Mouse (Mus musculus) heart, embryonic 12.5 days (tissue): ENCODE results near the gene Pde8b. TPM values are rescaled to one million over a fixed set of nuclear protein-coding genes. Genes with fewer than 3 reads are reported as not detected.
A peak's percentile ranks its signal among the peaks of the same experiment; 100 is the strongest.

Experiments used
- ATAC-seq: fragments of 200-750 bp; cut with Nextera tagmentation; 2 replicates; pipeline ENCODE4 v1.8.0; 2017; ENCODE audit warnings: moderate TSS enrichment, moderate library complexity; ENCODE audit not compliant: insufficient number of reproducible peaks, low FRiP score
- H3K27ac ChIP-seq: fragments of 300-500 bp; sonication (generic); 2 replicates; pipeline ENCODE4 v1.5.1; 2016; ENCODE audit warnings: mild to moderate bottlenecking, moderate library complexity; ENCODE audit not compliant: poor library complexity, severe bottlenecking
- H3K27me3 ChIP-seq: fragments of 300-500 bp; sonication (generic); replicated peaks from 2 replicates; pipeline ENCODE4 v1.6.1; 2016; ENCODE audit warnings: mild to moderate bottlenecking, moderate library complexity
- H3K36me3 ChIP-seq: fragments of 300-500 bp; sonication (generic); 2 replicates; pipeline ENCODE4 v1.6.1; 2016; ENCODE audit warnings: mild to moderate bottlenecking, moderate library complexity
- H3K4me1 ChIP-seq: fragments of 300-500 bp; sonication (generic); replicated peaks from 2 replicates; pipeline ENCODE4 v1.6.1; 2016; ENCODE audit warnings: mild to moderate bottlenecking
- H3K4me2 ChIP-seq: fragments of 300-500 bp; sonication (generic); 2 replicates; pipeline ENCODE4 v1.6.1; 2016; ENCODE audit warnings: mild to moderate bottlenecking, moderate library complexity
- H3K4me3 ChIP-seq: fragments of 300-500 bp; sonication (generic); 2 replicates; pipeline ENCODE4 v1.5.1; 2016; ENCODE audit warnings: mild to moderate bottlenecking
- H3K9ac ChIP-seq: fragments of 300-500 bp; sonication (generic); 2 replicates; pipeline ENCODE4 v1.6.1; 2016; ENCODE audit warnings: mild to moderate bottlenecking, moderate library complexity
- H3K9me3 ChIP-seq: fragments of 300-500 bp; sonication (generic); replicated peaks from 2 replicates; pipeline ENCODE4 v1.6.1; 2016; ENCODE audit warnings: mild to moderate bottlenecking, moderate library complexity
- WGBS: fragments of 180-500 bp; shearing (Covaris S2); methylation state at CpG from one replicate; pipeline ENCODE4 v1.1.7; 2016; 5-methylcytosine and 5-hydroxymethylcytosine counted together
- polyA plus RNA-seq: library from polyadenylated mRNA; unstranded; fragments of >200 nt; fragmentation: Nextera tagmentation; extraction: Ambion mirVana; gene quantifications from 2 replicates; pipeline ENCODE4 v1.2.1, GENCODE M21; 2016

Gene Pde8b
- polyA plus RNA-seq, 1 experiment from 2014 or later: 0.57 TPM

DNA sequence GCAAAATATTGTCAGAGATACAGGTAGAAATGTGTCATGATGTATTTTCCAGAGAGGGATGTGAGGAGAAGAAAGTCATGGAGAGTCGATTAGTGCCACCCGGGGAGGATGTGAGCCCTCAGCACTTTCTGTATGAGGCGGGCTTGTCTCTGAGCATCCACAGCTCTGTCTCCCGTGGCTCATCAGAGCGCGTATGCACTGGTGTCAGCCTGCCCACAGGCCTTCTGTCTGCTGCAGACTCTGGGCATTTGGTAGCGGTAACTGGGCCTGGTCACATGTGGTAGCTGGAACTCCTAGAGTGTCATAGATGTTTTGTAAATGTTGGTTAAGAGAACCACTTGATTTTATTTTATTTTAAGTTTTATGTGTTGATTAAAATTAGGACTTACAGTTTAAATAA, 240.9 kb downstream of the Pde8b start:
- 72% methylated on average over 7 of the region's 7 CpGs for WGBS
- peaks cover 12% of the 10 kb centered on the region; the same call in 1 of the 2 replicates for H3K36me3 ChIP-seq
- H3K4me1 ChIP-seq: peaks cover 5% of the 10 kb centered on the region; the same call in 1 of the 2 replicates
- no peak overlapping the region for H3K4me2 ChIP-seq
- no peak for ATAC-seq
- no peak overlapping the region for H3K4me3 ChIP-seq
- no peaks in the 10 kb centered on the region for H3K27me3 ChIP-seq
- H3K9ac ChIP-seq: no peak overlapping the region
- no peaks in the 10 kb centered on the region for H3K9me3 ChIP-seq
- H3K27ac ChIP-seq: no peak overlapping the region

DNA sequence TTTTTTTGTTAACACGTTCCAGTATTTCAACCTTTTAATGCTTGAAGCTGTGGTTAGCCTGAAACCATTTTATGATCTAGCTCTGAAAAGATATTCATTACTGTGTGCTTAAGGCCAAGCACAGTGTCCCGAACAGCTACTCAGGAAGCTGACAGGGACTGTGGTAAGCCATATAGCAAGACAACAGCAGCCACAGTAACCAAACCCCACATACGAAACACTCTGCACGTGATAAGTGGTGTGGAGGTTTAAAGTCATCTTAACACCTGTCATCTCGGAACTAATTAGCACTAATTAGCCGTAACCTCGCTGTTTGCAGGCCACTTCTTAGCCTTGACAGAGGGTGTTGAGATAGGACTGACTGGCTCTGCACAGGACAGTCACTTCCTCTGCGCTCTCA, 242.9 kb downstream of the Pde8b start:
- no peaks in the 10 kb centered on the region for H3K9me3 ChIP-seq
- H3K4me3 ChIP-seq: no peak overlapping the region
- peaks cover 5% of the 10 kb centered on the region; the same call in 1 of the 2 replicates for H3K4me1 ChIP-seq
- 74% methylated on average over 8 of the region's 8 CpGs for WGBS
- H3K36me3 ChIP-seq: peaks cover 9% of the 10 kb centered on the region; the same call in 1 of the 2 replicates
- no peak overlapping the region for H3K4me2 ChIP-seq
- H3K27me3 ChIP-seq: no peaks in the 10 kb centered on the region
- ATAC-seq: no peak
- no peak overlapping the region for H3K9ac ChIP-seq
- no peak overlapping the region for H3K27ac ChIP-seq

DNA sequence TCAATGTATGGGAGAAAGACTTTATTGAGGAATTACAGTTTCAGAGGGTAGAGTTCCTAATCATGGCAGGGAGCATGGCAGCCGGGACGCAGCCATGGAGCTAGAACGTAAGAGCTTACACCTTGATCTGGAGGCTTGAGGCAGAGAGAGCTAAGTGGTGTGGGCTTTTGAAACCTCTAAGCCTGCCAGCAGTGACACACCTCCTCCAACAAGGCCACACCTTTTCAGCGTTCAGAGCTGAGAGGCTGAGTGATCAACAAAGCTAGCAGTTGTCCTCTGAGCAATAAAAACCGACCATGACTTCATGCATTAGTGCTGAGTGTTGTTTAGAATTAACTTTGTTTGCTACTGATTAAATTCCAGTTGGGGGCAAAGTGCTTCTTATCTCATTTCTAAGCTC, 259.6 kb downstream of the Pde8b start:
- Histone ChIP-seq H3K9me3 (peaks cover 3% of the 10 kb centered on the region; the same call in 1 of the 2 replicates), H3K4me1 (peaks cover 3% of the 10 kb centered on the region; the same call in 1 of the 2 replicates), H3K9ac (no peak overlapping the region), H3K27ac (no peak overlapping the region), H3K36me3 (peaks cover 12% of the 10 kb centered on the region), H3K4me2 (no peak overlapping the region), H3K4me3 (no peak overlapping the region), H3K27me3 (no peaks in the 10 kb centered on the region)
- WGBS: 52% methylated on average over 5 of the region's 5 CpGs
- no peak for ATAC-seq

DNA sequence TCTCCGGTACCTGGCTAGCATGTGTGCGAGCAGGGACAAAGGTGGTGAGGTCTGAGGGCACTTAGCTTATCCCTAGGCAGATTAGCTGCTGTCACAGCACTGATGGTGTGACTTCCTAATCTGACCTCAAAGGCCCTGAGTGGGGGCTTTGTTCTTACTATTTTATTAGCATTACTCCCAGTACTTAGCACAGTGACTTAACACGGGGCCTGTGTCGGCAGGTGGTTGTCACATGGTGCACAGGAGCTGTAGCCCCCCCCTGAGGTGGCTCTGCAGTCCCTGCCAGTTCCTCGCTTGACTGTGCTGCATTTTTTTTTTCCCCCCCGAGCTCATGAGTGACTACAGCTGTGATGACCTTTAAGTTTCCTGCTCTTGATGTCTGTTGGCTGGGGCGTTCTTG, 271.1 kb downstream of the Pde8b start:
- ATAC-seq: no peak
- Histone ChIP-seq H3K9me3 (no peaks in the 10 kb centered on the region), H3K9ac (no peak overlapping the region), H3K4me3 (no peak overlapping the region), H3K4me2 (no peak overlapping the region), H3K27me3 (no peaks in the 10 kb centered on the region), H3K36me3 (peaks cover 18% of the 10 kb centered on the region), H3K4me1 (peaks cover 21% of the 10 kb centered on the region), H3K27ac (no peak overlapping the region)
- WGBS: 31% methylated on average over 7 of the region's 7 CpGs

DNA sequence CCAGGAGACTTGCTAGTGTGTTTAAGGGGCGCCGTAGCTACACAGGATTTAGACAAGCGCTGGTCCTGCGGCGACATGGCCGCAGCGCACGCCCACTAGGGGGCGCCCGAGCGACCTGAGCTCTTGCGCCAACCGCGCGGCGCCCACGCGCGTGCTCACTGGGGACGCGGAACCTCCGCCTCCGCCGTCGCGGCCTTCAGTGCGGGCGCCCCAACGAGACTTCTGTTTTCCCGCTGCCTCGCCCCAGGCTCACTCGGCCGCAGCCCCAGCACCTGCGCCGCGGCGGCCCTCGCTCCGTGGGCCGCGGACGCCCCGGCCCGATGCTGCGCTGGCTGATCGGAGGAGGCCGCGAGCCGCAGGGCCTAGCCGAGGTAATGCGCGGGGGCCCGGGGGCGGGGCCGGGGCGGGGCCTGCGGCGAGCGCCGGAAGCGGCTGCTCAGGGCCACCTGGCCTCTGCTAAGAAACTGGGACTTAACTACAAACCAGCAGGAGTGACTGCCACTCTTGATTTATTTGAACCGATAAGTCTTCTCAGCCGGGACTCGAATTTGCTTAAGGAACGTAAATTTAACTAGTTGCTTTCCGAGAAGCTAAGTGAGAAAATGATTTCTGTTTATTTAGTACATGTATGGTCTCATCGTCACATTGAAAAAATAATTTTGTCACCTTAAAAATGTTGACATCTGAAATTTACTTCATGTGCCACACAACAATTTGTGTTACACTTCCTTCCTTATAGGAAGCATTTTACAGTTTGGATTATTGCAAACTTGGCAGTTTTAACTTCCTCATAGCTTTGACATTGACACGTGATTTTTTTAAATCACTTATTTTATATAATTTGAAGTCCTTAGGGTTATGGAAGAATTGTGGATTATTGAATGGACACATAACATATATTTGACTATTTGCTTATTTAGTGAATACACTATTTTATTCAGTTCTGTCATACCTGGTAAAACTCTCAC, 273.6 kb downstream of the Pde8b start, which contains the start of gene Wdr41:
Gene Wdr41, plus strand, starts transcription at position 126 of the 968 bp plus-strand sequence.
- 2% methylated on average over 68 of the region's 68 CpGs for WGBS
- ATAC-seq: peak; percentile 96

DNA sequence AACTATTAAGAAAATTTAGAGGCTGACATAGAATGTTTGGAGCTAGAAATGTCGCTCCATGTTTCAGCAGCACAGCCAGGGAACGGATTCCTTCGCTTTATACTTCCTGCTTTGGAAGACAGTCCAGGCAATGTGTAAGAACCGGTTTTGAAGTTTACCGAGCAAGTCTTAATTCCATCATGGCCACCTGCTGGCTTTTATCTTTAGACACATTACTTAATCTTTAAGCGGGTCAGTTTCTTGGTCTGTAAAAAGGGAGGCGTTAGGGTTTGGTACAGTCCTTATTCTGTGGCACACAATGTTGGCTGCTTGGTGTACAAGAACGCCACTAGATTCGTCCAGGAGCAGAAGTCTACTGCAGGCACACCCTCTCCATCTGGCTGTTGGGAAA, 274.3 kb downstream of the Pde8b start:
- H3K9me3 ChIP-seq: no peaks in the 10 kb centered on the region
- H3K27me3 ChIP-seq: 0 out of 2 replicates have a peak, but pooled peaks cover 4% of the 10 kb centered on the region
- peak overlapping the region; percentile 65 for H3K4me2 ChIP-seq
- H3K9ac ChIP-seq: peak overlapping the region; percentile 99; the same call in 1 of the 2 replicates
- H3K4me1 ChIP-seq: peaks cover 21% of the 10 kb centered on the region
- no peaks in the 10 kb centered on the region for H3K36me3 ChIP-seq
- peak overlapping the region; percentile 98; the same call in 1 of the 2 replicates for H3K27ac ChIP-seq
- peak overlapping the region; percentile 97 for H3K4me3 ChIP-seq
- ATAC-seq: no peak
- 19% methylated on average over 9 of the region's 9 CpGs for WGBS

More for the DNA sequence above, 273.6 kb downstream of the Pde8b start, which contains the start of gene Wdr41:
- Histone ChIP-seq H3K36me3 (peaks cover 5% of the 10 kb centered on the region; the same call in 1 of the 2 replicates), H3K9me3 (no peaks in the 10 kb centered on the region), H3K27ac (peak within 1 kb of the TSS; percentile 98), H3K4me3 (peak within 1 kb of the TSS; percentile 97), H3K27me3 (0 out of 2 replicates have a peak, but pooled peaks cover 4% of the 10 kb centered on the region), H3K4me1 (peaks cover 21% of the 10 kb centered on the region), H3K4me2 (peak within 1 kb of the TSS; percentile 65), H3K9ac (peak within 1 kb of the TSS; percentile 99)

Other genes with a start within 250 kb of the Pde8b start
- 60.0 and 64.3 TPM in 2 replicates for gene Zbed3, start 73.3 kb upstream of the Pde8b start, polyA plus RNA-seq
- 30.3 and 31.6 TPM in 2 replicates for gene Aggf1, start 125.0 kb upstream of the Pde8b start, polyA plus RNA-seq
- gene Crhbp, start 194.6 kb upstream of the Pde8b start, polyA plus RNA-seq: 0.17 and 0.18 TPM in 2 replicates
- not detected in 2 replicates for gene S100z, start 228.4 kb upstream of the Pde8b start, polyA plus RNA-seq